Mouse (Mus musculus) testis, adult 2 months (tissue): ENCODE data around the gene Ghrh. TPM values are rescaled to one million over a fixed set of nuclear protein-coding genes. Genes with fewer than 3 reads are reported as not detected.
"Not testable (repeated sequence)": the region's sequence is repeated elsewhere in the genome, so short reads cannot be mapped to it uniquely, and the experiment has no call there.

Source experiments
- H3K27ac ChIP-seq: fragments of 200-500 bp; 2 replicates; pipeline ENCODE4 v1.5.1; 2012; ENCODE audit warnings: low read depth, low read length; ENCODE audit not compliant: control insufficient read depth, insufficient read depth
- H3K27me3 ChIP-seq: fragments of 200-500 bp; 2 replicates; pipeline ENCODE4 v1.6.1; 2012; ENCODE audit warnings: mild to moderate bottlenecking, low read length, moderate library complexity; ENCODE audit not compliant: control insufficient read depth, insufficient read depth
- H3K36me3 ChIP-seq: fragments of 200-500 bp; 2 replicates; pipeline ENCODE4 v1.6.1; 2012; ENCODE audit warnings: mild to moderate bottlenecking, low read length; ENCODE audit not compliant: control insufficient read depth, insufficient read depth
- H3K4me1 ChIP-seq: fragments of 200-500 bp; 2 replicates; pipeline ENCODE4 v1.6.1; 2012; ENCODE audit warnings: low read length; ENCODE audit not compliant: control insufficient read depth, insufficient read depth
- H3K4me3 ChIP-seq: fragments of 200-500 bp; 2 replicates; pipeline ENCODE4 v1.5.1; 2012; ENCODE audit warnings: low read depth, mild to moderate bottlenecking, low read length, moderate library complexity, mixed read lengths; ENCODE audit not compliant: control insufficient read depth
- CTCF ChIP-seq: fragments of 200-500 bp; IDR thresholded peaks from 2 replicates; pipeline ENCODE4 v1.5.1; 2012; ENCODE audit warnings: low read depth, mild to moderate bottlenecking, inconsistent platforms, low read length, moderate library complexity; ENCODE audit not compliant: control insufficient read depth, insufficient read depth, insufficient replicate concordance
- POLR2A ChIP-seq: fragments of 200-500 bp; IDR thresholded peaks from 2 replicates; pipeline ENCODE4 v1.6.1; 2012; ENCODE audit warnings: low read depth, mild to moderate bottlenecking, inconsistent platforms, low read length, moderate library complexity; ENCODE audit not compliant: control insufficient read depth
- polyA plus RNA-seq: library from polyadenylated mRNA; depleted of rRNA; stranded (reverse); fragments of >200 nt; gene quantifications from 2 replicates; pipeline ENCODE4 v1.2.3, GENCODE M21; 2012; rRNA removed

Ghrh gene
- 0.89 and 1.5 TPM in 2 replicates for polyA plus RNA-seq

- Histone ChIP-seq H3K27ac (no peak within 1 kb of the TSS), H3K36me3 (no peaks in the 10 kb centered on the region), H3K4me3 (peak within 1 kb of the TSS; percentile 48), H3K4me1 (peaks cover 7% of the 10 kb centered on the region), H3K27me3 (no peaks in the 10 kb centered on the region)
- no peak for TF ChIP-seq CTCF
- TF ChIP-seq POLR2A: no peak
Measured at GRCm38 (mm10) chr2:157347361-157348159, at the start of gene Ghrh. Gene Ghrh, minus strand, starts transcription at chr2:157347506.

DNA sequence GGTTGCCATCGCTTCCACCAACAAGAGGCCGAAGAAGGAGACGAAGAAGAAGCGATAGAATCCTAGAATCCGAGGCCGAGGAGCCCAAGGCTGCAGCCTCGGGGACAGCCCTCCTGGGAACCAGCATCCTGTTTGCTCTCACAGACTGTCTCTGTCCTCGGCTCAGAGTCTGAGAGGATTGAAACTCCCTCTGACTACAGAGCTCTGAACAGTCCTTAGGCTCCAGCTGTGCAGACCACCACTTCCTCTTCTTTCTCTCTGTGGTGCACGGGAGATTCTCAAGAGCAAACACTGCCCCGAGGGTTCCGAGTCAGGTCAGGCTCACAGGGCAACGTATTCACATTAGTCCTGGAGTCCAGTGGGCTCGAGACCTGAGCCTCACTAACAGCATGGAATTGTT is 48.7 kb upstream of the Ghrh start:
- Histone ChIP-seq H3K4me3 (no peak overlapping the region), H3K36me3 (no peaks in the 10 kb centered on the region), H3K4me1 (no peaks in the 10 kb centered on the region), H3K27ac (no peak overlapping the region), H3K27me3 (no peaks in the 10 kb centered on the region)
- TF ChIP-seq POLR2A: no peak
- no peak for TF ChIP-seq CTCF

- Histone ChIP-seq H3K36me3 (no peaks in the 10 kb centered on the region), H3K4me1 (no peaks in the 10 kb centered on the region), H3K27me3 (no peaks in the 10 kb centered on the region), H3K27ac (no peak overlapping the region), H3K4me3 (no peak overlapping the region)
- TF ChIP-seq CTCF (no peak), POLR2A (no peak)
Measured at GRCm38 (mm10) chr2:157395371-157395770, 48.1 kb upstream of the Ghrh start.

- no peaks in the 10 kb centered on the region for H3K36me3 ChIP-seq
- H3K27ac ChIP-seq: no peak overlapping the region
- H3K27me3 ChIP-seq: no peaks in the 10 kb centered on the region
- no peaks in the 10 kb centered on the region for H3K4me1 ChIP-seq
- H3K4me3 ChIP-seq: no peak overlapping the region
- TF ChIP-seq POLR2A: no peak
- no peak for TF ChIP-seq CTCF
Measured at GRCm38 (mm10) chr2:157394868-157395267, 47.6 kb upstream of the Ghrh start.

- H3K4me3 ChIP-seq: no peak overlapping the region
- H3K4me1 ChIP-seq: peaks cover 3% of the 10 kb centered on the region
- no peaks in the 10 kb centered on the region for H3K27me3 ChIP-seq
- TF ChIP-seq CTCF (no peak), POLR2A (no peak)
- H3K36me3 ChIP-seq: no peaks in the 10 kb centered on the region
- no peak overlapping the region for H3K27ac ChIP-seq
Measured at GRCm38 (mm10) chr2:157393549-157393948, 46.2 kb upstream of the Ghrh start.

GRCm38 (mm10) chr2:157392331-157392730 is 45.0 kb upstream of the Ghrh start:
- no peak for TF ChIP-seq CTCF
- TF ChIP-seq POLR2A: no peak
- Histone ChIP-seq H3K4me3 (no peak overlapping the region), H3K27me3 (no peaks in the 10 kb centered on the region), H3K27ac (no peak overlapping the region), H3K4me1 (peaks cover 3% of the 10 kb centered on the region), H3K36me3 (no peaks in the 10 kb centered on the region)

DNA sequence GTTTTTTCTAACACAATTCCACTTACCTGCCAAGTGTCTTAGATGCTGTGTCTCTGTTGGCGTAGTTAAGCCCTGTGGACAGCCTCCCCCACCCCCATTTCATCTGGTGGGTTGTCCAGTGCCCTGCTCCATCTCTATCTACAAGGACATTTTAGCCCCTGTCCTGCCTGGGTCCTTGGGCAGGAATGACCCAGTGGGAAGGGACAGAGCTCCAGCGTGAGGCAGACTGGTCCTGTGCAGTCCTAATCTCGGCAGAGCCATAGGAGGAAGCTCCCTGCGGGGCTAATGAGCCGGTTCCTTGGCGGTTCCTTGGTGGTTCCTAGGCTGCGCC is 42.2 kb upstream of the Ghrh start:
- no peak overlapping the region for H3K27ac ChIP-seq
- no peak for TF ChIP-seq POLR2A
- TF ChIP-seq CTCF: no peak
- H3K27me3 ChIP-seq: no peaks in the 10 kb centered on the region
- no peak overlapping the region for H3K4me3 ChIP-seq
- no peaks in the 10 kb centered on the region for H3K36me3 ChIP-seq
- peaks cover 3% of the 10 kb centered on the region for H3K4me1 ChIP-seq

- not testable (repeated sequence) for H3K27ac ChIP-seq, H3K36me3 ChIP-seq, H3K4me3 ChIP-seq, H3K4me1 ChIP-seq, H3K27me3 ChIP-seq
Measured at GRCm38 (mm10) chr2:157388901-157389590, 41.7 kb upstream of the Ghrh start.
